Mouse (Mus musculus): ENCODE measurements at regions not wholly inside any gene's neighbourhood (a gene's known extent, or its start where the extent isn't known, plus 50 kb on each side); places are given as distances from the start of the nearest gene placed in this dataset.

DNA sequence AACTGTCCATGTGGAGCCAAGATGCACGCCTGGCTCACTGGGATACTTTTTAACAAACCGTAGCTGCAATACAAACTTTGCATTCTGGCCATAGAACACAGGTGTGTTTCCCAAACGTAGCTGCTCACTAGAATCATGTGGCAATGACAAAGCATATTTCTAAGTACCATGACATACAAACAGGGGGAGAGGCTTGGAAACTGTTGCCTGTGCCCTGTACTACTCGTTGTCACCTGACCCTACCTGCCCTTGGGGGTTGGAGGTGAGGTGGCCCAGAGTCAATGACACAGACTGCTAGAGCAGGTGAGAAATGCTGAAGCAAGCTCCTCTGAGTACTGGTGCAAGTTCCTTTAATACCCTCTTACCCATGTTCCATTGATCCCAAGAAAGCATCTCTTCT, 64.3 kb upstream of the Map4k3 start:
- TF ChIP-seq POLR2A (IDR thresholded peaks at IDR 0.05; ENCODE audit: borderline replicate concordance, extremely low read depth, low read depth, low read length), result no peak
- no peak for TF ChIP-seq CTCF (IDR thresholded peaks at IDR 0.05; ENCODE audit: insufficient read depth, low read length)

Data from lung, adult 2 months (tissue).